Mouse (Mus musculus) left cerebral cortex, postnatal 25 days (tissue): ENCODE results near the gene Dgkd. TPM values are rescaled to one million over a fixed set of nuclear protein-coding genes. Genes with fewer than 3 reads are reported as not detected.

Experiments used
- DNase-seq, 2 experiments: peaks; one replicate each; pipeline ENCODE4 v3.0.0; 2022; ENCODE audit warnings: low spot score in 2 of 2, mixed read lengths in 1 of 2
- intact Hi-C: fragments of 180-260 bp; cut with DNase I; formaldehyde crosslinking; loops from one replicate; pipeline ENCODE4 v1.15.1; 2025
- total RNA-seq, 2 experiments: library from RNA; stranded (reverse); gene quantifications; 2 replicates each; pipeline ENCODE4 v1.2.3; 2021

The Dgkd gene
- total RNA-seq, 2 experiments from 2014 or later: 106 to 107 TPM

DNA sequence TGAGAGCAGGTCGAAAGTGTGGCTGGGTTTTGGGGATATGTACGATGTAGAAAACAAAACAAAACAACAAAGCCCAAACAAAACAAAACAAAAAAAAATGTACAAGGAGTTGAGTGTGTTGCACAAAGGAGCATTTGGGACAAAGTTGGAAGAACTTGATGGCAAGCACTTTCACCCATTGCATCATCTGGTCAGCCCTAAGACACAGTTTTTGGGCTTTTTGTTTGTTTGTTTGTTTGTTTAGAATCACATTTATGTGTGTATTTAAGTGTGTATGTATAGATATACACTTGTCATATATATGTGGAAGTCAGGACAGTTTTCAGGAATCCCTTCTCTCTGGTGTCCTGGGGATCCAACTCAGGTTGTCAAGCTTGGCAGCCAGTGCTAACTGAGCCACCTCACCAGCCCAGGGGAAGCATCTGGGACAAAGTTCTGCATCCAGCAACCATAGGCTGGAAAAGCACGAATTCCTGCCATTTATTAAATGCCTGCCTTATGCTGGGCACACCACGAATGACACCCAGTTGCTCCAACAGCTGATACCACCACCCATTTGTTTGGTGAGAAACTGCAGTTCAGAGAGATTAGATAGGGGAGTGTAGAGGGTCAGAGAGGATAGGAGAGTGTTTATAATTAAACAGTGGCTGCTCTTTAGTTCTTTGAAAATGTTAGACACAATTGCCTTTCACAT, 5.5 kb upstream of the Dgkd start:
- intact Hi-C loops: no loop called here
- DNase-seq: no peak

DNA sequence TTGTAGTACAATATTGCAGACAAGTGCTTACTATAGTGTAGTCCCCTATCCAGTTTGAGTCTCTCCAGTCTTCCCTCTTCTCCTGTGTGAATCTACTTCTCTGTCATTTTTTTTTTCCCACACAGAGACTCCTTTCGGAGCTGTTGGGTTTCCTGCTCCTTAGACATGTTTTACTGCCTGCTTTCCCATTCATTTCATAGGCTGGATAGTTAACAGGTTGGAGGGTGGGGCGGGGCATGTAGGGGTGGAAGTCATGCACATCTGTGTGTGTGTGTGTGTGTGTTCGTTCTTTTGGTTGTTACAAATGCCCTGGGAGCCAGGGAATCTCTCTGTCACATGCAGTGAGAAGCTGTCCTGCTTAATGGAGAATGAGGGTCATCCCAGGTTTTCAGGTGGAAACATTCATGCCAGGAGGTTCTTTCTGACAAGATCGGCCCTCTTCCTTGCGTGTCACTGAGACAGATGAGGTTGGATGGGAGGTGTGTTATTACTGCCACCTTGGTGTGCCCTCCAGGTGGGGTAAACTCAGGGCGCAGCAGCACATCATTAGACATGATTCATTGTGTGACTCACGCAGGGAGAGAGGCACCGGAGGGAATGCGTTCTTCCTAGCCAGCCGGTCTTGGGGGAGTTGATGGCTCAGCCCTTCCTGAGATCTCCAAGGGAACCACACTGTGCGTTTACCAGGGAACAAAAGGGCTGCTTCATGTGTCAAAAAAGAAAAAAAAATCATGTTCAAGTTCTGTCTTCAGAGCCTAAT, 4.7 kb upstream of the Dgkd start:
- intact Hi-C loops: no loop called here
- peak; percentile 42 to 74 for DNase-seq

DNA sequence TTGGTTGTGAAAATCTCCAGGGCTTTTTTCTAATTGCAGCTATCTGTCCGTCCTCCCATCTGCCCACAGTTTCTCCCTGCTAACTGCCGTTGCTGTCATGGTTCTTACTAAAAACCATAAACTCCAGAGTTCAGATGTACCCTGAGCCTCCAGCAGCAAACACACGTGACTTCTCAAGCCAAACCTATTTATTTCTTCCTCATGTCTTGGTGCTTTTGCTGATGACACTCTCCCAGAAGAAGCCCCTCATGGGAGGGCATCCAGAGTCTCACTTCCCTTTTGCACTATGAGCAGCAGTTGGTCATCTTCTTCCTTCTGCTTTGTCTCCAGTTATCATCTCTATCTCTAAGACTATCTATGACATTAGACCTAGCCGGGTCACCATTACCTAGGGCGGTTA, 3.8 kb upstream of the Dgkd start:
- DNase-seq: no peak
- intact Hi-C loops: no loop called here

DNA sequence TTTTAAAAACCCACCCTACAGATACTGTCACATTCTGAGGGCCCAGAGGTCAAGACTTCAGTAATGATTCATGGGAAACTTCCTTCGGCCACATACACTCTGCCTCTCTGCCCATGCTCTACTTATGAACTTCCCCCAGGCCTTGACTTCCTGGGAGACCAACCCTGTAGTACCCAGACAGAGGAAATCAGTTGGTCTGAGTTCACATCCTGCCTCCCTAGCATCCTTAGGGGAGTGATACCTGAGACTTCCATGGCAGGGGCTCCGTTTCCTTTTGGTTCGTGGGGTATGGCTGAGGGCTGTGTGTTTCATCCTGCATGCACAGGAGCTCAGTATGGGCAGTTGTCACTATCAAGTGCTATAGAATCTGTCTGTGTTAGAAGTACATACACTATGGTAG, 1.7 kb upstream of the Dgkd start:
- intact Hi-C loops: no loop called here
- DNase-seq: no peak

DNA sequence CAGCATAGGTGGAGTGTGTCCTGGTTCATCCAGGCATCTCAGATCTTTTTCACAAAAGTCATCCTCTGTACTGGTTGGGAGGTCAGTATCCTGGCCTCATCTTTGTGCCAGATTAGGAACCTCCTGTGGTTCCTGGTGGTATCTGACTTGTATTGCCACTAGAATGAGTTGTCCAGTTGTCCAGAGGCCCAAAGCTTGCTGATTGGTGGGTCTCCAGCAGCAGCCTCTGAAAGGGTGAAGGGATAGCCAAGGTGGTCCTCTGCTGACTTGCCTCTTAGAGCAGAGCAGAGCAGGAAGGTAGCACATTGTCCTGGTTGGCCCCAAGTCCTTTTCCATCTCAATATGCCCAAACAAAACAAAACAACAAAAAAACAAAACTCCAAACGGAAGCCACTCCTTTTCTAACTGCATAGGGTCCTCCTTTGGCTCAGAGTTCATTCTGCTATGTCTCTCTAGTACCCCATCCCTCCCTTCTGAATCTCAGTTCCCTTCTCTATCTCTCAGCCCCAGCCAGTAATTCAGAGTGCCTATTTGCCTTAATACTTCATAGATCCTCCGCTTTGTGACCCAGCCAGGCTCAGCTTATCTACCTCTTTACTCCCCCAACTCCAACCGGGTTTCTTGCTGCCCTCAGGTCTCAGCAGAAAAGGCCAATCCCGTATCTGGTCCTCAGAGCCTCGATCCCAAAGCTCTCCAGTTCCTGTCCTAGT, 851 bp upstream of the Dgkd start:
- DNase-seq: no peak
- intact Hi-C loops: no loop called here

DNA sequence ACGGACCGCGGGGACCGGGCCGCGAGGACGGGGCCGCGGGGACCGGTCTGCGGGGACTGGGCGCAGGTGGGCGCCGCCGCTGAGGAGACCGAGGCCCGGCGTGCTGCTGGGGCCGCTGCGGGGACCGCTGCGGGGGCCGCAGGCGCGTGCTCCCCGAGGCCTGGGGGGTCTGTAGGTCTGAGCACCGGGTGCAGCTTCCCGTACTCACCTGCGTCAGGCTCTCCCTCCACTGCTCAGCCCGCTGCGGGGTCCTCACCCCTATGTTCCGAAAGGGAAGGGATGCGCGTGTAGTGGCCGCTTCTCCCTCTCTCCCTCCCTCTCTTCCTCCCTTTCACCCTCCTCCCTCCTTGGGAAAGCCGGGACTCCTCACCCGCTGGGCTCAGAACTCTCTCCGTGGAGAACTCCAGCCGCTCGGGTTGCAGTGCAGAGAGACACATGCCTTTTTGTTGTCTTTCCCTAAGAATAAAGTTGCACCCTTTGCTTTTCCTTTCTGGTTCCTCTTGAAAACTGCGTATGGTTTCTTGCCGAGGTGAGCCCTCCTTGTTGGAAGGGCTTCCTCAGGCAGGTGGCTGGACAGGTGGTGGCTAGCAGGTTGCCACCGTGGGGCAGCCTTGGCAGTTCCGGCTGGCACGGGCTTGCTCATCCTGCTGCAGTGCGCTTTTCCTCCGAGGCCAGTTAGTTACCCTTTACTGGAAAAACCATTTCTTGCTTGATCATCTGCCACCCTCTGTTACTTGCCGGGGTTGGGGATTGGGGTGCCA, 694 bp downstream of the Dgkd start:
- intact Hi-C loops: no loop called here
- peak; percentile 28 to 43 for DNase-seq

DNA sequence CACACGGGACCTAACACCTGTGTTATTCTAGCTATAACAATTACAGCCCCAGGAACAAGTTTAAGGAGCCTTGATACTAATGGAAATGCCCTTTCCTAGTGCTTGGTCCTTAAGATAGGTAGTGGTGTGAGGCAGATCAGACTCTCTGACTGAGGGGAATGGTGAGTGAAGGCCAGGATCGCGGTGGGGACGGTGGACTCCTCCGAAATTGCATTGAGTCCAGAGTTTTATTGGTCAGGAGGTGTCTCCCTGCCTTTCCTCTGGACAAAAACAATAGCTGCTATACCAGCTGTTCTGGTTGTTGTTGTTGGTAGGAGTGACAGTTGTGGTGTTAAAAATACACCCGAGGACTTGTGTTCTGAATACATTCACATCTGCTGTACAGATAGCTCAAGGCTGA, 1.3 kb downstream of the Dgkd start:
- intact Hi-C loops: no loop called here
- DNase-seq: no peak

DNA sequence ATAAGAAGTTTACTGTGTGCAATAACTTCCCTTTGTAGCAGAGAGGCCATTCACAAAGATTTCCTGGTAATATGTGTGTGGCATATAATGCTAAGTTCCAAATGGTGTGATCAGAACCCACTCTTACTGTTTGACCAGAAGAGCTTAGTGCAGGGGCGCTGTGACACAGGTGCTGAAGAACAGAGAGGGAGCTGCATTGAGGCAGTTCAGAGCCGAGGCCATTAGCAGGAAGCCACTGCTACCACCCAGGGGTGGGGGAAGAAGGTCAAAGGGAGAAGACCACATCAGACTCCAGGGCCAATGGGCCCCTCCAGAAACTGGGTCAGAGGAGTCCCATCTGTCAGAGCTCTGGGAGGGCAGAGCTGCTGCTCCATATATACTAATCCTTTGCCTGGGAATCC, 1.8 kb downstream of the Dgkd start:
- intact Hi-C loops: loop anchor here (5.0 kb wide), 2 partner anchors 57 to 77 kb away; no protein-coding TSS in a partner anchor
- no peak for DNase-seq

DNA sequence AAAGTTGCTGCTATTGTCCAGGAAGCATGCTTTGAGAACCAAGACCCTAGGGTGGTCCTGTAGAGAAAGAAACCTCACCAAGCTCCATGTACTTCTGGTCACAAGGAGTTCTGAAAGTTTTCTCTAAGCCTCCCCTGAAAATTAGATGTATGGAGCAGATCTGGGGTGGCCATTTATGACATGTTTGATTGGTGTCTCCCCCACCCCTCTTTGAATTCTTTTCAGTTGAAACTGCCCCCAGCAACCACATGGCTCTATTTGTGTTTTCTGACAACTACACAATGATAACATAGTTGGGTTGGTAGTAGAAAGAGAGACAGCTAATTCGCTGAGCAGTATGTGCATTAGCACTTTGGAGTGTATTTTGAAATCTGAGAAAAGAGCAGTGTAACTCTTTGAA, 2.4 kb downstream of the Dgkd start:
- intact Hi-C loops: loop anchor here (5.0 kb wide), 2 partner anchors 57 to 77 kb away; no protein-coding TSS in a partner anchor
- no peak for DNase-seq

DNA sequence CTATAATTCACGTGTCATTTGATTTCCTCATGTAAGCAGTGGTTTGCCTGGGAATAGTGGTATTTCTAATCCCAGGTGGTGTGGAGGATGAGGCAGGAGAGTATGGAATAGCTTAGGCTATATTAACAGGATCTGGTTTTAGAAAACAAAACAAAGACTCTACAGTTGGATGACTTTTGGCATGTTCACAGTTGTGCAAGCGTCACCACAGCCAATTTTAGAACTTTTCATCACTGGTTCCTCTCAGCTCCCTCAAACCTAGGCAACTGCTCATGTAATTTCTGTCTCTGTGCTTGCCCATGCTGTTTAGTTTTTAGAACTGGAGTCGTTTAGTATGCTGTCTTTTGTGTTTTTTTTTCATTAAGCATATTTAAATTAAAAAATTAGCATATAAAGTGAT, 3.7 kb downstream of the Dgkd start:
- intact Hi-C loops: loop anchor here (5.0 kb wide), 2 partner anchors 55 to 75 kb away; no protein-coding TSS in a partner anchor
- peak; percentile 24 to 85 for DNase-seq

DNA sequence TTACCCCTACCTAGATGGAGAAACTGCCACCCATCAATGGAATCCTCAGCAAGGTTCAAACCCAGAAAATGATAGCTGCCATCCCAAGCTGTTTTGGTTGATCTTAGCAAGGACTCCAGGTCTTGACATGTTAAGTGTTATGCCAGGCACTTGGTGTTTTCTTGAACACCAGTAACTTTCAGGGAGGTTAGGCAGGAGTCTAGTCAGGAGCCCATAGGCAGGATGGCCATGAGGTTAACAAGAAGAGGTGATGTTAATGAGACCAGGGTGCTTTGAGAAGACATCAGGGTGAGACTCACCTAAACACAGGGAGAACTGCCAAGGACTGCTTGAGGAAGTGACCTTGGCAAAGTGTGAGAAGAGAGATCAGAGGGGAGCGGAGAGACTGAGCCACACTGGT, 4.9 kb downstream of the Dgkd start:
- intact Hi-C loops: loop anchor here (5.0 kb wide), 2 partner anchors 54 to 74 kb away; no protein-coding TSS in a partner anchor
- DNase-seq: no peak

DNA sequence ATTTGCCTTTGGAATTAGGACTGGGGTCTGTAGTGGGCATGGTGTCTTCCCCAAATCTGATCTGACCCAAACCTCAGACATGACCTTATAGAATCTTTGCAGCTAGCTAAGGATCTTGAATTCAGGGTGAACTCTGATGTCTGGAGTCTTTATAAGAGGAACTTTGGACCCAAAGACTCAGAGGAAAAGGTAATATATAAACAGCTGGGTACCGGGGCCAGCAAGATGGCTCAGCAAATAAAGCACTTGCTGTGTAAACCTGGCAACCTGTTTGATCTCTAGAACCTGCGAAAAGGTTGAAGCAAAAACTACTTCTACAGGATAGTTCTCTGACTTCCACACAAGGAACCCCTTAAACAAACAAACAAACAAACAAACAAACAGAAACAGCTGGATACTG, 5.4 kb downstream of the Dgkd start:
- intact Hi-C loops: loop anchor here (5.0 kb wide), 2 partner anchors 54 to 74 kb away; no protein-coding TSS in a partner anchor
- DNase-seq: no peak

DNA sequence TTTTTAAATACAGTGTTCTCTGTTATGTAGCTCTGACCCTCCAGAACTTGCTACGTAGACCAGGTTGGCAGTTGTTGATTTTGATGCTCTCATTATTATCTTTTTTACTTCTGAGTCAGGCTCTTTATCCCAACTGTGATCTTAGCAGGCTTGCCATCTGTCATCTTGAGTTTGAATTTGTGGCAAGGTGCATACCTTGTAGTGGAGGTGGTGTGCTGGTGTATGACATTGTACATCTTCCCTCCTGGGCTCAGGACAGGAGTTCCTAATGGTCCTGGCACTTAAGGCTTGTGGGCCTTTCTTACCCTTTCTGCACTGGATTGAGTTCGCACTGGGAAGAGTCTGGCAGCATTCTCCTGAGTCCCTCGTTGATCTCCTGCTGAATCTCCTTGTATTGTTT, 10.5 kb downstream of the Dgkd start:
- intact Hi-C loops: no loop called here
- no peak for DNase-seq

DNA sequence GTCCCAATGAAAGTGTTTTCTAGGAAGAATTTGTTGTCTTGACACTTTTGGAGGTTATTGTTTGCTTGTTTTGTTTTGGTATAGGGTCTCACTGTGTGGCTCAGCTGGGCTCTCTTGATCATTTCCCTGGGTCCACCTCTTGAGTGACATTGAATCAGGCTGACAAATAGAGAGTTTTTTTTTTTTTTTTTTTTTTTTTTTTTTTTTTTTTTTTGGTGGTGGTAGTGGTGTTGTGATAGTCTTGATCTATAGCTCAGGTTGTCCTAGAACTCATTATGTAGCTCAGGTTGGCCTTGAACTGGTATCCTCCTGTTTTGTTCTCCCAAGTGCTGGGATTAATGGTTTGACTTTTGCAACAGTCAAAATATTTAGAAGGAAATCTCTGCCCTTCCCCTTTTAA, 11.8 kb downstream of the Dgkd start:
- DNase-seq: no peak

DNA sequence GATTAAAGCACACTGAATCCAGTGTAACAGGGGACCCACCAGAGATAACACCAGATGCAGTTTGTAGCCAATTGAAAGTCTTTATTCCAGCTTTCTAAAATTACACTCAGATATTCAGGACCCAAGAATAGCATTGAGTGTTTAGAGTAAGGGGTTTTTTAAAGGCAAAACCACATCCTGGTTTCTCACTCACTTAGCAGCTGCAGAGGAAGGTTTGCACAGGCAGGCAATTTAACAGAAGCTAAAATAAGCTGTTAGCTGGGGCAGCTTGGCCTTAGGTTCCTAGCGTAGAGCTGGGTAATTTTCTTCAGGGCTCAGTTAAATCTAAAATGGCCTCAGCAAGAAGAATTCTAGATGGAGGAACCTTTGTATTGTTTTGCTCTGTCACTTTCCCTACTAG, 13.6 kb downstream of the Dgkd start:
- intact Hi-C loops: no loop called here

More for the DNA sequence above, 11.8 kb downstream of the Dgkd start:
- intact Hi-C loops: no loop called here

DNA sequence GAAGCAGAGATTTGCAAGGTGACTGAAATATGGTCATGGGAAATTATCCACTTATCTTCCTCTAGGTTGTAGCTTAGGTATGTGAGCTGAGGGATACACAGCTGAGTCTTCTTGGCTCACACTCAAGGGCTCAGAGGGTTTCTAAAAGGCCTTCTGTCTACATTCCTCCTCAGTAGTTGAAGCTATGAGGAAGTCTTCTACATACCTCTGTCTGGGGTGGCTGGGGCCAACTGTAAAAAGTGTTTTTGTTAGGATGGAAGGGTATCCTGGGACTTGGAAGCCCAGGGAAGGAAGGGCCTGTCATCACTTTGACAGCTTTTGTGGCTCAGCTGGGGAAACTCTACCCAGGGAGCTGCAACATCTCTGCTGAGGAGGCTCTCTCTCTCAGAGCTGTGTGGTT, 18.5 kb downstream of the Dgkd start:
- DNase-seq: no peak
- intact Hi-C loops: no loop called here

More for the DNA sequence above, 13.6 kb downstream of the Dgkd start:
- DNase-seq: peak in 1 of 2 experiments; percentile 20

DNA sequence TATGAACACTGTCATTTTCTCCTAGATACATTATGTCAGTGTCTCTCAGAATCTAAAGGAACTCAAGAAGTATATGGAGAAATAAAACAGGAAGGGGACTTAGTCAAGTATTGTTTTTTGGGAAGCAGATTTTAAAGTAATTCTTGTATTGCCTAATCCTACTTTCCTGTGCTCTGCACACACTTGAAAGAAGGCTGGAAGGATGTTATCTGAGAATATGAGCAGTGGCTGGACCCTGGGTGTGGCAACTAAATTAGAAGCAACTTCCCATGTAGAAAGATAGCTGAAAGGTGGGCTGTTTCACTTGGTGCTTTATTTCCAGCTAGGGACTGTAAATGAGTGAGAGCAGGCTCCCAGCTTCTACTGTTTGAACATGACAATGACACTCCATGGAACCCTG, 20.0 kb downstream of the Dgkd start:
- no peak for DNase-seq
- intact Hi-C loops: no loop called here

DNA sequence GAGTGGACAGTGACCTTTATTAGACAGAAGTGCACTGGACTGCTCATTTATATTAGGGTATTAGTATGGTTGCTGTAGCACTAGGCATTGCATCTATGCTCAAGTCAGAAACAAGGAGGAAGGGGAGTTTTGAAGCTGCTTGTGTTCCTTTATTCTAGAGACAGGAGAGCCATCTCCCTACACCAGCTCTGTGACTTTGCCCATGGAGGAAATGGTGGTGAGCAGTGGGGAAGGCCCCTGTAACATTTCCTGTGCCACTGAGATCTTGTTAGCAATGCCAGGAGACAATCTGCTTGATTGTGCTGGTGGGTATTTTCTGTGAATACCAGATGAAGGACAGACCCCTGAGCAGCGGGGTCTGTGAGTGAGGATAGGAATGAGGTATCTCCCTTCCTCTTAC, 23.0 kb downstream of the Dgkd start:
- DNase-seq: no peak
- intact Hi-C loops: loop anchor here (5.0 kb wide), 1 partner anchor 36 kb away; no protein-coding TSS in a partner anchor

DNA sequence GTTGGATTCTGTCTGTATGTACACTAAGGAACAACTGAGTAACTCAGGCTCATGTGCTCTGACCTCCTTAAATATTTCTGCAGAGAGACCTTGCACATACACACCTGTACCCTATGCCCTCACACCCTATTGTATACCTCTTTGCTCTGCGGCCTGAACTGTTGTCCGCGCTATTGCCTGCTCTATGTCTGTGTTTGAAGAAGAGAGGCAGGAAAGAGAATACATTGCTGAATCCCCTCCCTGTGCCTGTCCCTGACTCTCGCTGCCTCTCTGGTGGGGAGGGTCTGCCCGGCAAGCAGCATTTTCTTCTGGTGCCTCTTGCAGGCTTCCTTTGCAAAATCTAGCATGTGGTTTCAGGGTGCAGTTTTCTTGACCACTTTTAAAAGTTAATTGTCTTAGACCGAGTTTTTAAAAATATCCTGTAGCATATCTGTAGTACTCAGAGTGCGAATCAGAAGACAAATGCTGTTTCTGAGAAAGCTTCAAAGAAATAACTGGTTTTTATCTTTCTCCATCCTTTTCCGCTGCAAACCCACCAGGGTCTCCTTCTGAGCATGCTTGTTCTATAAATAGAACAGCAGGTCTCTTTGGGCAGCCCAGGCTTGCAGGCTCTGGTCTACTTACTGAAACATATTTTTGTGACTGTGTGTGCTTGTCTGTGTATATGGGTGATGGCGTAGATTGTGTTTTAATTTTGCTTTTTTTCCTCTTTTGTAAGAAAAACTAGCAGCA, 24.6 kb downstream of the Dgkd start:
- intact Hi-C loops: loop anchor here (5.0 kb wide), 1 partner anchor 35 kb away; no protein-coding TSS in a partner anchor
- no peak for DNase-seq
